Mouse (Mus musculus) heart, embryonic 14.5 days (tissue): Measurements from ENCODE around the gene Zfp472. TPM values are rescaled to one million over a fixed set of nuclear protein-coding genes. Genes with fewer than 3 reads are reported as not detected.
"Not testable (repeated sequence)": the region's sequence is repeated elsewhere in the genome, so short reads cannot be mapped to it uniquely, and the experiment has no call there.

Experiments
- ATAC-seq: fragments of 200-750 bp; cut with Nextera tagmentation; 2 replicates; pipeline ENCODE4 v1.8.0; 2017; ENCODE audit warnings: low read depth, moderate TSS enrichment; ENCODE audit not compliant: insufficient number of reproducible peaks, insufficient read depth, low FRiP score
- H3K27ac ChIP-seq, 2 experiments: fragments of 200-500 bp in 1 of 2; fragments of 300-500 bp in 1 of 2; sonication (generic) in 1 of 2; replicated peaks in 1 of 2; 2 replicates each; pipeline ENCODE4 v1.5.1; 2012 to 2014; ENCODE audit warnings: low read depth in 2 of 2, low read length in 2 of 2, control low read depth in 1 of 2, mild to moderate bottlenecking in 1 of 2, mixed read lengths in 1 of 2; ENCODE audit not compliant: control insufficient read depth in 1 of 2, insufficient read depth in 1 of 2
- H3K27me3 ChIP-seq: fragments of 300-500 bp; sonication (generic); 2 replicates; pipeline ENCODE4 v1.6.1; 2014; ENCODE audit warnings: mild to moderate bottlenecking, low read length, control low read depth; ENCODE audit not compliant: control insufficient read depth, insufficient read depth
- H3K36me3 ChIP-seq: fragments of 300-500 bp; sonication (generic); 2 replicates; pipeline ENCODE4 v1.6.1; 2014; ENCODE audit warnings: mild to moderate bottlenecking, control low read depth, low read length, mixed read lengths; ENCODE audit not compliant: control insufficient read depth, insufficient read depth
- H3K4me1 ChIP-seq, 2 experiments: fragments of 200-500 bp in 1 of 2; fragments of 300-500 bp in 1 of 2; sonication (generic) in 1 of 2; 2 replicates each; pipeline ENCODE4 v1.6.1; 2012 to 2014; ENCODE audit warnings: low read length in 2 of 2, control low read depth in 1 of 2, mixed read lengths in 1 of 2; ENCODE audit not compliant: control insufficient read depth in 2 of 2, insufficient read depth in 2 of 2
- H3K4me2 ChIP-seq: fragments of 300-500 bp; sonication (generic); 2 replicates; pipeline ENCODE4 v1.6.1; 2014; ENCODE audit warnings: mild to moderate bottlenecking, low read length
- H3K4me3 ChIP-seq, 2 experiments: fragments of 200-500 bp in 1 of 2; fragments of 300-500 bp in 1 of 2; sonication (generic) in 1 of 2; 2 replicates each; pipeline ENCODE4 v1.5.1; 2012 to 2014; ENCODE audit warnings: low read length in 2 of 2, mild to moderate bottlenecking in 2 of 2, control low read depth in 1 of 2, low read depth in 1 of 2, moderate library complexity in 1 of 2; ENCODE audit not compliant: control insufficient read depth in 1 of 2, insufficient read depth in 1 of 2
- H3K9ac ChIP-seq: fragments of 300-500 bp; sonication (generic); 2 replicates; pipeline ENCODE4 v1.6.1; 2014; ENCODE audit warnings: mild to moderate bottlenecking, low read length
- H3K9me3 ChIP-seq: fragments of 300-500 bp; sonication (generic); 2 replicates; pipeline ENCODE4 v1.6.1; 2016; ENCODE audit warnings: low read length, control low read depth; ENCODE audit not compliant: control insufficient read depth
- WGBS: fragments of 180-500 bp; shearing (Covaris S2); extraction: QIAGEN DNeasy Blood & Tissue Kit; methylation state at CpG from one replicate; pipeline ENCODE4 v1.1.7; 2014; 5-methylcytosine and 5-hydroxymethylcytosine counted together
- polyA plus RNA-seq: library from polyadenylated mRNA; unstranded; fragments of >200 nt; fragmentation: Nextera tagmentation; extraction: Ambion mirVana; gene quantifications from 2 replicates; pipeline ENCODE4 v1.2.1, GENCODE M21; 2014

Gene Zfp472
- polyA plus RNA-seq, 1 experiment from 2014 or later, result 5.0 TPM

DNA sequence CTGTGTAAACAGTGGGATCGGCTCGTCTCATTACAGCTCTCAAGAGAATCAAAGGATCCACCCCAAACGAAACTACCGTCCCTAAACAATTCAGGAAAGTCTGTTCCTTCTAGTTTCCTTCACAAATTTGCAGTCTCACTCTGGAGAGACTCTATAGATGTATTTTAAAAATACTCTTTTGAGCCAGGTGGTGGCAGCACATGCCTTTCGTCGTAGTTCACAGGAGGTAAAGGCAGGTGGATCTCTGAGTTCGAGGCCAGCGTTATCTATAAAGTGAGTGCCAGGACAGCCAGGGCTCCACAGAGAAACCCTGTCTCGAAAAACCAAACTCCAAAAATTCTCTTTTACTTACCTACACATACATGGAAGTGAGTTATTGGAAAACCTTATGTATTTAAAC, 42.7 kb downstream of the Zfp472 start:
- peaks cover 20% of the 10 kb centered on the region for H3K36me3 ChIP-seq
- peaks cover 11% of the 10 kb centered on the region for H3K9me3 ChIP-seq

DNA sequence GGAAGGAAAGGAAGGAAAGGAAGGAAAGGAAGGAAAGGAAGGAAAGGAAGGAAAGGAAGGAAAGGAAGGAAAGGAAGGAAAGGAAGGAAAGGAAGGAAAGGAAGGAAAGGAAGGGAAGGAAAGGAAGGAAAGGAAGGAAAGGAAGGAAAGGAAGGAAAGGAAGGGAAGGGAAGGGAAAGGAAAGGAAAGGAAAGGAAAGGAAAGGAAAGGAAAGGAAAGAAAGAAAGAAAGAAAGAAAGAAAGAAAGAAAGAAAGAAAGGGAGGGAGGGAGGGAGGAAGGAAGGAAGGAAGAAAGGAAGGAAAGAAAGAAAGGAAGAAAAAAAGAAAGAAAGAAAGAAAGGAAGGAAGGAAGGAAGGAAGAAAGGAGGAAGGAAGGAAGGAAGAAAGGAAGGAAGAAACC, 54.8 kb downstream of the Zfp472 start:
- H3K27ac ChIP-seq, H3K4me3 ChIP-seq, H3K9ac ChIP-seq, ATAC-seq, H3K4me1 ChIP-seq, H3K27me3 ChIP-seq, H3K4me2 ChIP-seq: not testable (repeated sequence)
- Histone ChIP-seq H3K9me3 (peaks cover 58% of the 10 kb centered on the region), H3K36me3 (peaks cover 48% of the 10 kb centered on the region)

More for the DNA sequence above, 42.7 kb downstream of the Zfp472 start:
- H3K9ac ChIP-seq, result no peak overlapping the region
- H3K4me3 ChIP-seq, result no peak overlapping the region
- no peaks in the 10 kb centered on the region for H3K4me1 ChIP-seq
- H3K4me2 ChIP-seq, result no peak overlapping the region
- no peak overlapping the region for H3K27ac ChIP-seq
- WGBS, result 39% methylated on average over 9 of the region's 9 CpGs
- no peak for ATAC-seq
- H3K27me3 ChIP-seq, result no peaks in the 10 kb centered on the region

Other genes starting within 250 kb of the Zfp472 start
- gene Zfp871, start 177.5 kb upstream of the Zfp472 start, polyA plus RNA-seq, result 32.5 and 34.7 TPM in 2 replicates
- gene Zfp811, start 155.9 kb upstream of the Zfp472 start, polyA plus RNA-seq, result 0.74 and 1.3 TPM in 2 replicates
- 9.1 and 13.0 TPM in 2 replicates for gene Zfp799, start 135.6 kb upstream of the Zfp472 start, polyA plus RNA-seq
- 6.6 and 8.4 TPM in 2 replicates for gene Zfp870, start 74.2 kb upstream of the Zfp472 start, polyA plus RNA-seq
- not detected in 2 replicates for gene Cyp4f14, start 48.5 kb upstream of the Zfp472 start, polyA plus RNA-seq
- 11.4 and 11.8 TPM in 2 replicates for gene Cyp4f13, start 18.4 kb upstream of the Zfp472 start, polyA plus RNA-seq
- 9.5 TPM in 2 replicates for gene Zfp952, start 27.3 kb downstream of the Zfp472 start, polyA plus RNA-seq
- 5.5 and 6.6 TPM in 2 replicates for gene Zfp763, start 67.6 kb downstream of the Zfp472 start, polyA plus RNA-seq
- not detected in 2 replicates for gene 4921501E09Rik, start 102.2 kb downstream of the Zfp472 start, polyA plus RNA-seq
- gene Zfp563, start 123.5 kb downstream of the Zfp472 start, polyA plus RNA-seq, result 3.9 and 7.2 TPM in 2 replicates
- 0.12 TPM in 1 of 2 replicates, not detected in the other for gene Morc2b, start 173.9 kb downstream of the Zfp472 start, polyA plus RNA-seq
- gene Olfr55, start 202.6 kb downstream of the Zfp472 start, polyA plus RNA-seq, result 0.04 TPM in 1 of 2 replicates, not detected in the other
- gene Olfr239, start 225.5 kb downstream of the Zfp472 start, polyA plus RNA-seq, result not detected in 2 replicates